Mouse (Mus musculus) embryonic facial prominence, embryonic 11.5 days (tissue): ENCODE measurements around the gene Mul1. TPM values are rescaled to one million over a fixed set of nuclear protein-coding genes. Genes with fewer than 3 reads are reported as not detected.
A peak's percentile ranks its signal among the peaks of the same experiment; 100 is the strongest.
"Not testable (repeated sequence)": the region's sequence is repeated elsewhere in the genome, so short reads cannot be mapped to it uniquely, and the experiment has no call there.

ENCODE experiments used
- ATAC-seq: fragments of 200-750 bp; cut with Nextera tagmentation; replicated peaks from 2 replicates; pipeline ENCODE4 v1.8.0; 2017; ENCODE audit warnings: low read depth; ENCODE audit not compliant: insufficient number of reproducible peaks, low FRiP score, low TSS enrichment
- DNase-seq: peaks from one replicate; pipeline ENCODE4 v3.0.0-alpha.2; 2015; ENCODE audit warnings: low spot score
- H3K27ac ChIP-seq: fragments of 300-500 bp; sonication (generic); replicated peaks from 2 replicates; pipeline ENCODE4 v1.5.1; 2014; ENCODE audit warnings: mild to moderate bottlenecking, low read depth, low read length, control low read depth
- H3K27me3 ChIP-seq: fragments of 300-500 bp; sonication (generic); 2 replicates; pipeline ENCODE4 v1.6.1; 2014; ENCODE audit warnings: mild to moderate bottlenecking, low read length, moderate library complexity, mixed read lengths; ENCODE audit not compliant: control insufficient read depth, insufficient read depth
- H3K36me3 ChIP-seq: fragments of 300-500 bp; sonication (generic); replicated peaks from 2 replicates; pipeline ENCODE4 v1.6.1; 2014; ENCODE audit warnings: low read depth, mild to moderate bottlenecking, low read length, moderate library complexity, mixed read lengths; ENCODE audit not compliant: control insufficient read depth, insufficient read depth
- H3K4me1 ChIP-seq: fragments of 300-500 bp; sonication (generic); 2 replicates; pipeline ENCODE4 v1.6.1; 2014; ENCODE audit warnings: low read length, mixed read lengths; ENCODE audit not compliant: control insufficient read depth, insufficient read depth
- H3K4me2 ChIP-seq: fragments of 300-500 bp; sonication (generic); 2 replicates; pipeline ENCODE4 v1.6.1; 2014; ENCODE audit warnings: low read depth, mild to moderate bottlenecking, control low read depth, low read length, moderate library complexity
- H3K4me3 ChIP-seq: fragments of 300-500 bp; sonication (generic); 2 replicates; pipeline ENCODE4 v1.5.1; 2014; ENCODE audit warnings: low read depth, low read length, control low read depth
- H3K9ac ChIP-seq: fragments of 300-500 bp; sonication (generic); replicated peaks from 2 replicates; pipeline ENCODE4 v1.6.1; 2014; ENCODE audit warnings: mild to moderate bottlenecking, control low read depth, low read length
- H3K9me3 ChIP-seq: fragments of 300-500 bp; sonication (generic); replicated peaks from 2 replicates; pipeline ENCODE4 v1.6.1; 2016; ENCODE audit warnings: mild to moderate bottlenecking, low read length, inconsistent platforms, mixed read lengths; ENCODE audit not compliant: control insufficient read depth
- WGBS: fragments of 180-500 bp; shearing (Covaris S2); extraction: QIAGEN DNeasy Blood & Tissue Kit; methylation state at CpG from one replicate; pipeline ENCODE4 v1.1.7; 2014; 5-methylcytosine and 5-hydroxymethylcytosine counted together
- polyA plus RNA-seq: library from polyadenylated mRNA; unstranded; fragments of >200 nt; fragmentation: Nextera tagmentation; extraction: Ambion mirVana; gene quantifications from 2 replicates; pipeline ENCODE4 v1.2.1, GENCODE M21; 2014

Mul1 gene
- polyA plus RNA-seq, 1 experiment from 2014 or later, result 18.0 TPM

- not testable (repeated sequence) for H3K4me1 ChIP-seq, H3K36me3 ChIP-seq, DNase-seq, H3K27me3 ChIP-seq, H3K4me3 ChIP-seq, ATAC-seq, H3K9me3 ChIP-seq, H3K9ac ChIP-seq, H3K27ac ChIP-seq, H3K4me2 ChIP-seq
- WGBS, result 91% methylated on average over 14 of the region's 14 CpGs
Observed at GRCm38 (mm10) chr4:138425604-138426003, 8.9 kb upstream of the Mul1 start.

- ATAC-seq (no peak), DNase-seq (peak; percentile 82)
- Histone ChIP-seq H3K9ac (no peak overlapping the region), H3K9me3 (no peaks in the 10 kb centered on the region), H3K4me3 (no peak overlapping the region), H3K4me1 (no peaks in the 10 kb centered on the region), H3K4me2 (no peak overlapping the region), H3K27ac (no peak overlapping the region), H3K27me3 (no peaks in the 10 kb centered on the region), H3K36me3 (no peaks in the 10 kb centered on the region)
- 44% methylated on average over 22 of the region's 22 CpGs for WGBS
Observed at GRCm38 (mm10) chr4:138426778-138427705, 7.4 kb upstream of the Mul1 start.

DNA sequence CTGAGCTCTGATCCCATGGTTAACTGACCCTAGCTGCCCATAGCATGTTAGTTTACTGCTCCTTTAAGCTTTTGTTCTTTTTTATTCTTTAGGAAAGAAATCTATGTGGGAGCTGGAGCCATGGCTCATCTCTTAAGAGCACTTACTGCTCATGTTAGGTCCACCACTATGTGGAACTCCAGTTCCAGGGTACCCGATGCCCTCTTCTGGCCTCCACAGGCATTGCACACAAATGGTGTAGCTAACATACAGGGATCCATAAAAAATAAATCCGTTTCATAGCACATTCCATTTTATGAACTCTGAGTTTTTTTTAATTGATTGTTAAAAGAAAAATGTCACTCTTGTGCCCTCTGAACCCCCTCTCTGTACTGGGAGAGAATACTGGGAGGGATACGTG lies 4.7 kb upstream of the Mul1 start:
- DNase-seq, result peak; percentile 42
- WGBS, result 34% methylated on average over 3 of the region's 3 CpGs

GRCm38 (mm10) chr4:138431340-138431739 lies 3.1 kb upstream of the Mul1 start:
- WGBS, result 40% methylated on average over 8 of the region's 8 CpGs
- Histone ChIP-seq H3K9me3 (no peaks in the 10 kb centered on the region), H3K27ac (no peak overlapping the region), H3K27me3 (no peaks in the 10 kb centered on the region), H3K36me3 (no peaks in the 10 kb centered on the region), H3K4me2 (no peak overlapping the region), H3K4me1 (no peaks in the 10 kb centered on the region), H3K9ac (no peak overlapping the region), H3K4me3 (no peak overlapping the region)
- ATAC-seq, result no peak
- no peak for DNase-seq

More for the DNA sequence above, 4.7 kb upstream of the Mul1 start:
- Histone ChIP-seq H3K4me1 (no peaks in the 10 kb centered on the region), H3K27ac (no peak overlapping the region), H3K36me3 (no peaks in the 10 kb centered on the region), H3K4me2 (no peak overlapping the region), H3K9me3 (no peaks in the 10 kb centered on the region), H3K27me3 (no peaks in the 10 kb centered on the region), H3K9ac (no peak overlapping the region), H3K4me3 (no peak overlapping the region)
- no peak for ATAC-seq

DNA sequence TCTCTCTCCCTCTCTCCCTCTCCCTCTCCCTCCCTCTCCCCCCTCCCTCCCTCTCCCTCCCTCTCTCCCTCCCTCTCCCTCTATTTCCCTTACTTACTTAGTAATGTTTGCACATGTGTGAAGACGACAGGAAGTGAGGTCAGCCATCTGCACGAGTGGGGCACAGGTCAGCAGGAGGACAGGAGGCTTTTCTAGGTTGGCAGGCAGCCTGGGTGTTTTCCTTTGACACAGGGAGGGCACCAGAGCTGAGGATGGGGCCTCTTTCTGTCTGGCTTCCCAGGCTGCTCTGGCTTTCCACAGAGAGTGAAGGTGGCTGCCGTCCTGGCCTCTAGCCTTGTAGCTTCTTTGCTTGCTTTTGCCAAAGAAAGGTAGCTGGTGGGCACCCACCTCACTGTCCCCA lies 5.6 kb downstream of the Mul1 start:
- no peak overlapping the region for H3K4me3 ChIP-seq
- H3K4me2 ChIP-seq, result no peak overlapping the region
- H3K36me3 ChIP-seq, result no peaks in the 10 kb centered on the region; the same call in none of the 2 replicates
- H3K9me3 ChIP-seq, result no peaks in the 10 kb centered on the region
- 48% methylated on average over 3 of the region's 3 CpGs for WGBS
- no peak overlapping the region for H3K27ac ChIP-seq
- H3K27me3 ChIP-seq, result no peaks in the 10 kb centered on the region
- DNase-seq (no peak), ATAC-seq (no peak)
- H3K4me1 ChIP-seq, result no peaks in the 10 kb centered on the region
- no peak overlapping the region for H3K9ac ChIP-seq

GRCm38 (mm10) chr4:138444941-138445340 lies 10.5 kb downstream of the Mul1 start:
- Histone ChIP-seq H3K4me3 (no peak overlapping the region), H3K4me1 (no peaks in the 10 kb centered on the region), H3K9ac (no peak overlapping the region), H3K4me2 (no peak overlapping the region), H3K9me3 (no peaks in the 10 kb centered on the region), H3K36me3 (no peaks in the 10 kb centered on the region; the same call in none of the 2 replicates), H3K27ac (no peak overlapping the region), H3K27me3 (no peaks in the 10 kb centered on the region)
- no peak for ATAC-seq
- 19% methylated on average over 5 of the region's 5 CpGs for WGBS
- DNase-seq, result no peak

DNA sequence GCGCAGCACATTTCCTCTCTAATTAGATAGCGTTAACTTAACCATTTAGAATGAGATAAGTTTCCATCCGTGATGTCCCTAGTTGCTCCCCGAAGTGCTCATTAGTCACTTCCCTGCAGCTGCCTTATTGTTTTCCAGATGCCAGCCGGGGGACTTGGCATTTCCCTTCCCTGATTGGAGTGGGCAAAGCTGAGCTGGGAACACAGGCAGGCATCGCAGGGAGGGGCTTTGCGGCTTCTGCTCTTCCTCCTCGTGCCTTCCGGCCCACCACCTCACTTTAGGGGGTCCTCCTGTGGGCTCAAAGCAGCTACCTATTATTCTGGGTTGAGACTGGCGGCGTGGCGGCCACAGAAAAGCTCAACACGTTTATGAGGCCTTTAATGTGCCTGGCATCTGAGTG lies 12.5 kb downstream of the Mul1 start:
- no peak for ATAC-seq
- H3K27me3 ChIP-seq, result 0 out of 2 replicates have a peak, but pooled peaks cover 7% of the 10 kb centered on the region
- WGBS, result 28% methylated on average over 13 of the region's 13 CpGs

GRCm38 (mm10) chr4:138447387-138447786 lies 12.9 kb downstream of the Mul1 start:
- Histone ChIP-seq H3K27me3 (0 out of 2 replicates have a peak, but pooled peaks cover 7% of the 10 kb centered on the region), H3K4me3 (no peak overlapping the region), H3K9ac (0 out of 2 replicates have a peak overlapping the region, but pooled peaks have one; percentile 22), H3K4me1 (no peaks in the 10 kb centered on the region), H3K36me3 (no peaks in the 10 kb centered on the region), H3K9me3 (no peaks in the 10 kb centered on the region), H3K27ac (no peak overlapping the region), H3K4me2 (no peak overlapping the region)
- DNase-seq (peak; percentile 94), ATAC-seq (peak; percentile 46; the same call in 1 of the 2 replicates)
- 3% methylated on average over 8 of the region's 8 CpGs for WGBS

More for the DNA sequence above, 12.5 kb downstream of the Mul1 start:
- Histone ChIP-seq H3K4me1 (no peaks in the 10 kb centered on the region), H3K4me2 (no peak overlapping the region), H3K27ac (no peak overlapping the region), H3K36me3 (no peaks in the 10 kb centered on the region), H3K4me3 (no peak overlapping the region), H3K9ac (0 out of 2 replicates have a peak overlapping the region, but pooled peaks have one; percentile 22), H3K9me3 (no peaks in the 10 kb centered on the region)
- DNase-seq, result no peak
